Mouse (Mus musculus): ENCODE data around the gene Ephb1.

Gene Ephb1

DNA sequence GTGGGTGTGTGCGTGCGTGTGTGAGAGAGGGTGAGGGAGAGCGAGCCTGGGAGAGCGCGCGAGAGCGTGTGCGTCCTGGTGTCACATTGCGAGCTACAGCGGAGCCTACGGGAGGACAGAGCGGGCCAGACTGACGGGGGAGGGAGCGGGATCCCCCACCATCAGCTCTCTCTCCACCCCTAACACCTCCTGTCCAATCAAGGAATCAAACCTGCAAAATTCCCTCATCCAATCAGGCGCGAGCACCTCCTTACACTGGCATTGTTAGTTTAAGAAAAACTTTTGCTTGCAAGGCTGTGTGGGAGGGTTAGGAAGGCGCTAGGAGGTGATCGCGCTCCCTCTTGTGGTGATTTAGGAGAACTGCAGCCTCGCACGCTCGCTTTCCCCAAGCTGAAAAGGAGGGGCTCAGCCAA is at the start of gene Ephb1:
TSS of gene Ephb1 (minus strand) at position 133 of the 413 bp plus-strand sequence.
- DNase-seq (ENCODE audit: low read depth, low spot score), result peak; percentile 22

DNA sequence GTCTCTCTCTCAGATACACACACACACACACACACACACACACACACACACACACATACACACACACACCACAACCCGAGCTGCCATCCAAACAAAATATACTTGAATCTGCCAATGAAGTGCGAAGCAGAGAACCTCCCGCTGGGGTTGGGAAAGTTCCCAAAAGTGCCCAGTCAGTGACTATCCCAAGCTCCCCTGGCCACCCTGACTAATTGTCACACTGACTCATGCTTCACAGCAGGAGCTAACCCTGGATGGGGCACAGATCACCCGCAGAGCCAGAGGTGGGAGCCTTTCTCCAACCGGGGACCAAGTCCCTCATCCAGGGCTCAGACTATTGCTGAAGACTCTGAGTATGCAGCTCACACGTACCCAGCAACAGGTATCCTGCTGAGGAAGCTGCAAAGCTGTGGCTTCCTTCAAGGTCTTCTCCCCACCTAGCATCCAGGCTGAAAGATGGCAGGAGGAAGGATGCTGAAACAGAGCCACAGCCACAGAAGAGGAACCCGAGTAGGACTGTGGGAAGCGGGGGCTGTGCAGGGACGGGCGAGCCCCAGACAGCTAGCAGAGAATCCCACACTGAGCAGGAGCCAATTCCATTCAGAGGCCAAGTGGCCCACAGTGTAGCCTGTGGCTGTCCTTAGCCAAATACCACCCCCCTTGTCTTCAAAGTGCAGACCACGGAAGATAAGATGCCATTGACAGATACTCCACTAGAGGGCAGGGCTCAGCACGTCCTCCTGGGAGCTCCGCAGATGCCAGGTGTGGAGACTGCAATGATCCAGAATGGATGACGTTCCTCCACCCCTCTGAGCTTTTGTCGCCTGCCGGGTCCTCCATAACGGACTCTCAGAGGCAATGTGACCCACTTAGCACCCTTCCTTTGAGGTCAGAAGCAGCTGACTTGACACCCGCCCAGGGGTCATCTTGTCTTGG is 48.9 kb upstream of the Ephb1 start:
- no peak for DNase-seq (ENCODE audit: low read depth, low spot score)

DNA sequence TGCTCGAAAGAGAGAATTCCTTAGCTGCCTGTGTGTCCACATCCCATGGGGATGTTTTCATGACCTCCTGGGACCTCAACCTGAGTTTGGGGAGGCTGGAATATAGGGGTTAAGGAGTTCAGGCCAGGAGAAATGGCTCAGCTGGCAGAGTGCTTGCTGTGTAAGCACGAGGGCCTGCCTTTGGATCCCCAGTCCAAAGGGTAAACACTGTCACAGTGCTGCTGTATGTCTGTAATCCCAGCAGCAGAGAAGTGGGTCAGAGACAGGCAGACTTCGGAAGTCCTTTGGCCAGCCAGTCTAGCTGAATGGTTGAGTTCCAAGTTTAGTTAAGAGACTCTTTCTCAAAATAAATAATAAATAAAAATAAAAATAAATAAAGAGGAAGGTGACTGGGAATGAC is 48.2 kb upstream of the Ephb1 start:
- no peak for DNase-seq (ENCODE audit: low read depth, low spot score)

DNA sequence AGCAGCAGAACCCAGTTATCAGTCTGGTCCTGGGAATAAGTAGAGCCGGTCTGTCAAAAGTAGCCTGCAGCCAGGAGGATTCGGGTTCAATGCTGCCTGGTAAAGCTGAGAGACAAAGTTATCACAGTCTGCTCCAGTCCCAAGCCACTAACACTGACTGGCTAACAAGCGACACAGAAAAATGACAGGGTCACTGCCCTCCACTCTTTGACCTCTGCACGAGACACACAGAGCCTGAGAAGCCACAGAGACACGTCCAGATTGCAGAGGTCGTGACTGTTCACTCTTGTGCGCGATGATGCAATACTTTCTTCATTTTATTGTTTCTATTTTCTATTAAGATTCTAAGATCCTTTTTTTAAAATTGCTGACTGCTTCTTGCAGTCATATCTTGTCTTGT is 33.8 kb upstream of the Ephb1 start:
- no peak for DNase-seq (ENCODE audit: low read depth, low spot score)

DNA sequence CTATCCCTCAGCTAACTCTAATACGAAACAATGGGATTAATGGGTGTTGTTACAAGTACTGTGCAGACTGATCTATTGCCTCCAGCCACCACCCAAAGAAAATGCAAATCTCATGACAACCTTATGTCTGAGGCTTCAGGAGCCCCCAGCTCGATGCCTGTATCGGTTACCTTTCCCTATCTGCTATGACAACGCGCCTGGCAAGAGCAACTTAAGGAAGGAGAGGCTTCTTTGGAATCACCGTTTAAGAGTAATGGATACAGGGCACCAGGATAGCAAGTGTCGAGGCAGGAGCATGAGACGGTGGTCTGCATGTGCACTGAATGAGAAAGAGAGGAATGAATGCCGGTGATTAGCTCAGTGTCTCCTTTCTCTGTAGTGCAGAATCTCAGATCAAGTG is 32.3 kb upstream of the Ephb1 start:
- DNase-seq (ENCODE audit: low read depth, low spot score), result no peak

DNA sequence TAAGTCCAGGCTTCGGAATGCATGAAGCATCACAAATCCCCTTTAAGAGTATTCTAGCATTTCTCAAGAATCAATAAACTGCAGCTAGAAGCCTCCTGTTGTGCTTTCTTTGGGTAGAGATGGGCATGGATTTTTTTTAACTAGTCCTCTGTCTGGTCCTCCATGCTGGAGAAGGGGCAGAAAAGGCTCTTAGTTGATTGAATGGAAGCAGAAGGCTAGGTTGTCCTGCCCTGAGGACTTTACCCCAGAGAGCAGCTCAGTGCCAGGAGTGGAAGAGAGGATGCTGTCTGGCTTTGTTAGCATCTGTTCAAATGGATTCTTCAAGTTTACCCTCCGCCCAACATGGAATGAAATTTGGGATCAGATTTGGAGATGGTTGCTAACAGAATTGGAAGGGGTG is 25.7 kb upstream of the Ephb1 start:
- DNase-seq (ENCODE audit: low read depth, low spot score), result no peak

DNA sequence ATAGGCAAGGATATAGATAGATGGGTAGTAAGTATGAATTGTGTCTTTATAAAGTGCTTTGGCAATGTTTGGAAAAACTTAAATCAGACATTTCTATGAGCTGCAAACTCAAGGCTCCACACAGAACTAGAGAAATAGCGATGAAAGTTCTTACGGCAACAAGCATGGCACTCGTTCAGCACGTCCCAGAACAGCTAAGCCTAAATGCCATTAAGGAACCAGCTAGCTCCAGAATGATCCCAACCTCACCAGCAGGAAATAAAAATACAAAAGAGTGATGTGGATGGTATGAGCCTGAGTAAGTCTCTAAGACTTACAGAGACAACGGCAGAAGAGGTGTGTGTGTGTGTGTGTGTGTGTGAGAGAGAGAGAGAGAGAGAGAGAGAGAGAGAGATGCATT is 20.2 kb upstream of the Ephb1 start:
- DNase-seq (ENCODE audit: low read depth, low spot score), result no peak

DNA sequence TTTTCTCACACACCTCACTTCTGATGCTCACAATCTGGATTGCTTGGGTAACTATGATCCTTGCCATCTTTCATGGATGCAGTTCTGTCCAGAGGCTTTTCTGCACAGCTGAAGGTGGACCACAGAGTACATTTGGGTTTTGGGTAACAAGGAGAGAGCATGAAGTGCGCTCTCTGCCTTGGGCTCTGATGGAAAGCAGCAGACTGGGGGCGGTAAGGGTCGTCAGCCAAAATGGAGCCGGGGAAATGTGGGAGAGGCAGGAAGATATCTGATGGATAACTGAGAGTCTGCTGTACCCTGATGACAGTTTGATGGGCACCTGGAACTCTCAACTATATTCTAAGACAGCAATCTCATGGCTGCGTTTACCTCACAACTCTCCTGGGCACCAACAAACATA is 19.4 kb upstream of the Ephb1 start:
- no peak for DNase-seq (ENCODE audit: low read depth, low spot score)

DNA sequence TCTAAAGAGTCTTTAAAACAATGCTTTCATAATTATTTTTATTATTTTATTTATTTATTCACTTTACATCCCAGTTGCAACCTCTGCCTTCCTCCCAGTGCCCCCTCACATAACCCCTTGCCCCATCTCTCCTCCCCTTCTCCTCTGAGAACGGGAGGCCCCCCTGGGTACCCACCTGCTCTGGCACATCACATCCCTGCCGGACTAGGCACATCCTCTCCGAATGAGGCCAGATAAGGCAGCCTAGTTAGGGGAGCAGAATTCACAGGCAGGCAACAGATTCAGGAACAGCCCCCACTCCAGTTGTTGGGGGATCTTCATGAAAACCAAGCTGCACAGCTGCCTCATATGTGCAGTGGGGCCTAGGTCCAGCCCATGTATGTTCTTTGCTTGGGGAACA is 17.4 kb upstream of the Ephb1 start:
- DNase-seq (ENCODE audit: low read depth, low spot score), result no peak

DNA sequence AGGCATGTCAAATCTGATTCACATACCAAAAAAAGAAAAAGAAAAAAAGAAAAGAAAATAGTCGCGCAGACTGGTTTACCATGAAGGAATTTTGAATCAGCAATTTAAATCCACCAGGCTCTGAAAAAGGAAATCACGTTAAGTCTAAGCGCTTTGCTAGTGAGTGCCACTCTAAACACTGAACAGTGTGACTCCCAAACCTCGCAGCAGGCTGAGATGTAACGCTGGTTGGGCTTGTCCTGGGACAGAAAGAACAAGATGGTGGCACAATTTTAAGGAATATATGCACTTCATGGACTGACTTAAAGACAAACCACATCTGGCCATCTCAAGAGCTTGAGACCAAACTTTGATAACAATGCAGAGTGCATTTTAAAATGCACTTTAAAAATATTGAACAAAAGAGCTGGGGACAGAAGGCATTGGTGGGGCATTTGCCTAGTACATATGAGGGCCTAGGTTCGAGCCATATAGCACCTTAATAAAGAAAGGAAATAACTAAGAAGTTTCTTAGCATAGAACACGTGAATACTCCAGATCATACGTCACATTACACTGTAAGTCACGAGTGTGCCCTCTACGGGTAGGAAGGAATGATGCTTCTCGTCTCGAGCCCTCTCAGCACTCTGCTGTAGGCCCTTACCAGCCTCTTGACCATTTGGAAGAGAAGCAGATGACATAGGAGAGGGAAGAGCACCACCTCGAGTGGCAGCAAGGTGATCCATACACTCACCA is 16.7 kb upstream of the Ephb1 start:
- DNase-seq (ENCODE audit: low read depth, low spot score), result no peak

DNA sequence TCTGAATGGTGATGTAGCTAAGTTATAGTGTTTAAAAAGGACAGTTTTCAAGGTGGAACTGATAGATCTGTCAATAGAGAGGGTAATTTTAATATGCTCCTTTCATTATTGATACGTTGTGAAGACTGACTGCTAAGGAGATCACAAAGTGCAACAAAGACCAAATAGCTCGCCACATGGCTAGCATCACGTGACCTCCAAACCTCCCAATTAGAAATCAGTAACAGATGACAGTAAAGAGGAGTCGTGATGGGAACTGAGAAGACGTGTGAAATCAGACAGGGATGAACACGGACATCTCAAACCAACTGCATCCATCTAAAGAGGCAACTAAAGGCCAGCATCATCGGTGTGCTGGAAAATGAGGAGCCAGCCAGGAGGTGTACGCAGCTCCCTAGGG is 15.6 kb upstream of the Ephb1 start:
- no peak for DNase-seq (ENCODE audit: low read depth, low spot score)

DNA sequence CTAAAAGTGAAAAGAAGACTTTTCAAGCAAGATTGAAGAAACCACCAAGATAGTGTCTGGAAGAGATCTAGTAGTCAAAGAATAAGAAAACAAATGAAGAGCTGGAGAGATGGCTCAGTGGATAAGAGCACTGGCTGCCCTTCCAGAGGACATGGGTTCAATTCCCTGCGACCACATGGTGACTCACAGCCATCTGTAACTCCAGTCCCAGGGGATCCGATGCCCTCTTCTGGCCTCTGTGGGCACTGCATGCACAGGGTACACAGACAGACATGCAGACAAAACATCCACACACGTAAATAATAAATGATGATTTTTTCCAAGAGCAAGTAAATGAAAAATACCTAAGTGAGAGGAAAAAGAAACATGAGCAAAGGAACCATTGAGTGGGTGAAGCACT is 14.6 kb upstream of the Ephb1 start:
- no peak for DNase-seq (ENCODE audit: low read depth, low spot score)

DNA sequence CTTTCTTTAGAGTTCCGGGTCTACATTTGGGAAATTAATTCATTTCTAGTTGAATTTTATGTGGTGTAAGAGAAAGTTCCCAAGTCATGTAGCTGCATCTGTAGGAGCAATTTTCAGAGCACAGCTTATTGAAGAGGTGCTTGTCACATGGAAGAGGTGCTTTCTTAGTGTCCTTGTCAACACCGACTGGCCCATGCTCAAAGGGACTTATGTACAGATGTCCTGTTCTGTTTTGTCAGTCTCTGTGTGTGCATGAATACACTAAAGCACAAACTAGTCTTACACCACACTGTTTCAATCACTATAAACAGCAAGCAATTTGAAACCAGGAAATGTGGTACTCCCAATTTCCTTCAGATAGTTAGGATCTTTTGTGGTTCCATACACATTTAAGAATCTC is 13.3 kb upstream of the Ephb1 start:
- no peak for DNase-seq (ENCODE audit: low read depth, low spot score)

DNA sequence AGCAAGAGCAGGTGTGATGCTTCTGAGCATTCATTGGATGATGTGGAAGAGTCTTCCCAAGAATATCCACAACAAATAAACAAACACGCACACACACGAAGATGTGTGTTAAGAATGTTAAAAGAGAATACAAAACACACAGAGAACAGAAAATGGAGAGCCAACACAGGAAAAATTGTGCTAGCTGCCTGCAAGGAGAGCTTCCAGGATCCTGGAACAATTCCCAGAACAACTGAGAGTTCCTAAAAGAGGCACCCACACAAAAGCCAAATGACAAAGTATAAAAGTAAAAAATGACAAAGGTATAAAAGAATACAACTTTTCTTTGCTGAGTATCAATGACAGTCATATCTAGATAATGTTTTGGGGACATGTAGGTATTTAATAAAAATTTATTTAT is 11.0 kb upstream of the Ephb1 start:
- no peak for DNase-seq (ENCODE audit: low read depth, low spot score)

DNA sequence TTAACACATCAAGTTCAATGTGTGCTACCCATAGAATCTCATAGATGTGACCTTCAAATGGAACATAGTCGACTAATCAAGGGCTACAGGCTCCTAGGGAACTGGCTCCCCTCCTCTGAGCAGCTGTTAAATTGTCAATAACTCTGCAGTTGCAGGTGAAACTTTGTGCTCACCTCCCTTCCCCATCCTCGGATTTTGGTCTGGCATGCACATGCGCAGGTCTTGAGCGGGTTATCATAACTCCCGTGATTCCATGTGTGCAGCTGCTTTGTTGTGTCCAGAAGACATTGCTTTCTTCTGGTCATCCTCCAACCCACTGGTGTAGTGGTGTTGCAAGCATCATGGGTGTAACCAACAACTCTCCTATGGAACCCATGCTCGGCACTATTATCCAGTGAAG is 4.8 kb upstream of the Ephb1 start:
- no peak for DNase-seq (ENCODE audit: low read depth, low spot score)

DNA sequence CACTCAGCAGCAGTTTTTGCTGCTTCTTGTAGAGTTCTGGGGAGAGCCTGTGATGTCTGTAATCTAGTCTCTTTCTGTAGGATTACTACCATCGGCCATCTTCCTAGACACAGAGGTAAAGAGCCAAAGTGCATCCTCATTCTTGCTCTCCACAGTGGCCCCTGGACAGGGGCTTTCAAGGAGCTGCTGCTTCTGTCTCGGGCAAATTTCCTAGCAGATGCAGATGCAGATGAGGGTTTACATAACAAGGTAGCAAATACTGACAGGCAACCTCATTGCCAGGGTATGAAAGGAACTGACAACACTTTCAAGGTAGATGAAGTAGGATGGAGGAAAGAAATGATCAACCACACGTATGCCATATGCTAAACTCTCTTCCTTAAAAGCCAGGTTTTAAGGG is 4.2 kb upstream of the Ephb1 start:
- DNase-seq (ENCODE audit: low read depth, low spot score), result no peak

DNA sequence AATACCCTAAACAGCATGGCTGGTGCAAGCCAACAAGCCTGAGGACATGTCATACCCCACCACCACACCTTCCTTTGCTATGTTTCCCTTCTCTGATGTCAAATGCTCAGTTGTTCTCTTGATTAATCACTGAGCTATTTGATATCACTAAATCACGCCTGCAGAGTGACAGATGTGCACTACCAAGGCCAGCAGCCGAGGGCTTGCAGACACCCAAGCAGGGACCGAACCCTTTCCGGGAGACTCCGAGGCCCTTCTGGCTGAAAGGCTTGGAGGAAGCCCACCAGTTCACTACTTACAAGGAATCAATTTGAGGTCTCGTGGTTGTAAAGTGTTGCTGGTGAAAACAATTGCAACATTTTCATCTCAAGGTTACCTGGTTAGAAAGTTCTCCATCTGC is 3.5 kb upstream of the Ephb1 start:
- DNase-seq (ENCODE audit: low read depth, low spot score), result no peak

DNA sequence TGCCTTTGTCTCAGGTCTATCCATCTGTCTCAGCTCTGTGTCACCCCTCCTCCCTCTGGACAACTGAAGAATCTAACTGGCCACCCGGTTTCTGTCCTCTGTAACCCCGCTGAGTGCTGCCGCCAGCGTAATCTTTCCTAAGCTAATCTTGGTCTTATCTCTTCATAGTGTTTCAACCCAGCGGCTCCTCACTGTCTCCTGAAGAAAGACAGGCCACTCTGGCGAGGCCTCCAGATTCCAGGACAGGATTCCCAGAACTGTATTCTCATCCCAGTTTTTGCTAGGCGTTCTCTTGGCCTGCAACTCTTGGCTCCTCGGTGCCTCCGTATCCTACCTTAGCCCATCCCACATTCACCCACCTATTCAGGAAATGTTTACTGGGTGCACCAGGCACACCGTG is 2.0 kb upstream of the Ephb1 start:
- no peak for DNase-seq (ENCODE audit: low read depth, low spot score)

DNA sequence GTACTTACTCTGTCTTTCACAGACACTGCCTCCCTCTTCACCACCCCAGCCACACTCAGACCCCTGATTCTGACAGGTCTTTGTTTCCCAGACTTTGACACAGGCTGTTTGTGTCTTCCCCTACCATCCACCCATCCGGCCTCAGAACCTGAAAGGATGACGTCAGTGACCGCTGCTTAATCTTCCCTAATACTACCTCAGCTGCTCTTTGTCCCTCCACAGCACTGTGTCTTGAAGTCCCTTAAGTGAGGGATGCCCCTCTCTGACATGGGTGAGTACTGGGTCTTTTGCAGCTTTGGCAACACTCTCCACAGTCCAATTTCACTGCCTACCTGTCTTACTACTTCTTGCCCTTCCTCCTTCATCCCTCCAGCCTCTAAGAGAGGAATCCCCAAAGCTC is 1.2 kb upstream of the Ephb1 start:
- DNase-seq (ENCODE audit: low read depth, low spot score), result no peak

DNA sequence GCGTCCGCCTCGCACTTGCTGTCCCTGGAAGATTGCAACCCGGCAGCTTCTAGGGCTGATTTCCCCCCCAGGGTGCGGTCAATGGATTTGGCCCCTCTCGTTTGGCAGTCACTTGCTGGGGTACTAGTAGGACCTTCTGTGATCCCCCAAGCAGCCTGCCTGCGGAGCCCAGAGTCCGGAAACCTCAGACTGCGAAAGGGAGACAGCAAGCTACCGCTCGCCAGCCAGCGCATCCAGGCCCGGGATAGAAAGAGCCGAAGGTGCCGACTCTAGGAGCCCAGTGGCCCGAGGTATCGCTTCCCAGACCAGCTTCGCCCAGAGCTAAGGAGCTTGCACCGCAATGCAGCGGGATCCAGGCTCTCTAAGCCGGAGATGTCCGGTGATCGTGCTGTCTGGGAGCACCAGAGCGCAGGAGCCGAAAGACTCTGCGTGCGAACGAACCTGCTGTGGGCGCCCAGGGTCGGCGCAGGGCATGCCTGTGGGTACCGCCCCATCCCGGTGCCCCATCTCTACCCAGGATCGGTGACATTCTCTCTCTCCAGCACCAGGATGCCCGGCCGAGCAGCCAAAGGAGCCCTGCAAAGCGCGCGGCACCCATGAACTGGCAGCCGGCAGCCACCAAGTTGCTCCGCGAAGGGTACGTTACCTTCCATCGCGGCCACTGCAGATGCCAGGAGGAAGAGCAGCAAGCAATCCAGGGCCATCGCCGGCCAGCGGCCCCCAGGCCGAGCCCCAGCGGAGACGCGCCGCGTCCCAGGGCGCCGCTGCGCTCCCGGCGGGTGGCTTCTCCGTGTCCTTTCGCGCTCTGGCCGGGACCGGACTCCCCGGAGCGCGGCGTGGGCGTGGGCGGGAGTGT is 629 bp downstream of the Ephb1 start:
- no peak for DNase-seq (ENCODE audit: low read depth, low spot score)

DNA sequence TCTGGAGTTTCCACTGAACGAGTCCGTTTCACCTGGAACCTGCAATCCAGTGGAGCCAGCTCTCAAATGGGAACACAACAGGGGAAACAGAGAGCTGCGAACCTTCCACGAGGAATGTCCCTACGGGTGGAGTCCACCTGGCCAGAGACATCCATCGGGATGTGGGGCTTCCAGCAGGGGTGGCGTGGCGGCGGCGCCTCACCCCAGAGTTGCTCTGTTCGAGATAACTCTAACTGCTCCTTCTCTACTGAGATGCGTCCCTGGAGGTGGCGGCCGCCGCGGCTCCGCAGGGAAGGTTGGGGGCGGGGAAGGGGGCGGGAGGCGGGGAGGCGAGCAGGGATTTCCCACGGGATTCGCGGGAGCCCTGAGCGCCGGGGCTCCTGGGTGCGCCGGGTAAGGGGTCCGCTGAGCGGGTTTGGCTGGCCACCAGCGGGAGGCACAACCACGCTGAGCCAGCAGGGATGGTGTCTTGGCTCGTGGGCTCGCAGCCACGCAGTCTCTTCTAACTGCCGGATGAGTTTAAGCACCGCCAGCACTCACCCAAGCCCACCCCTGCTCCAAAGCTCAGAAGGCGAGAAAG is 1.3 kb downstream of the Ephb1 start:
- no peak for DNase-seq (ENCODE audit: low read depth, low spot score)

All from c-Kit-negative CD71-positive TER-119-positive erythroid progenitor cells, embryonic 14.5 days (primary cell).